Mouse (Mus musculus) kidney, embryonic 15.5 days (tissue): ENCODE results near the gene Wdr76. TPM values are rescaled to one million over a fixed set of nuclear protein-coding genes. Genes with fewer than 3 reads are reported as not detected.
A peak's percentile ranks its signal among the peaks of the same experiment; 100 is the strongest.

Source experiments
- ATAC-seq: fragments of 200-750 bp; cut with Nextera tagmentation; replicated peaks from 2 replicates; pipeline ENCODE4 v1.8.0; 2017; ENCODE audit warnings: moderate TSS enrichment; ENCODE audit not compliant: low FRiP score
- H3K27ac ChIP-seq: fragments of 300-500 bp; sonication (generic); 2 replicates; pipeline ENCODE4 v1.5.1; 2015; ENCODE audit warnings: mild to moderate bottlenecking, inconsistent platforms
- H3K27me3 ChIP-seq: fragments of 300-500 bp; sonication (generic); 2 replicates; pipeline ENCODE4 v1.6.1; 2015; ENCODE audit warnings: inconsistent platforms
- H3K36me3 ChIP-seq: fragments of 300-500 bp; sonication (generic); 2 replicates; pipeline ENCODE4 v1.6.1; 2015; ENCODE audit warnings: inconsistent platforms
- H3K4me1 ChIP-seq: fragments of 300-500 bp; sonication (generic); 2 replicates; pipeline ENCODE4 v1.6.1; 2015; ENCODE audit warnings: inconsistent platforms
- H3K4me2 ChIP-seq: fragments of 300-500 bp; sonication (generic); 2 replicates; pipeline ENCODE4 v1.6.1; 2015; ENCODE audit warnings: moderate library complexity, mild to moderate bottlenecking, inconsistent platforms
- H3K4me3 ChIP-seq: fragments of 300-500 bp; sonication (generic); replicated peaks from 2 replicates; pipeline ENCODE4 v1.5.1; 2015; ENCODE audit warnings: mild to moderate bottlenecking, inconsistent platforms
- H3K9ac ChIP-seq: fragments of 300-500 bp; sonication (generic); 2 replicates; pipeline ENCODE4 v1.6.1; 2015; ENCODE audit warnings: mild to moderate bottlenecking, inconsistent platforms
- H3K9me3 ChIP-seq: fragments of 300-500 bp; sonication (generic); replicated peaks from 2 replicates; pipeline ENCODE4 v1.6.1; 2016; ENCODE audit warnings: inconsistent platforms
- WGBS: fragments of 180-500 bp; shearing (Covaris S2); methylation state at CpG from one replicate; pipeline ENCODE4 v1.1.7; 2015; ENCODE audit warnings: mixed read lengths; 5-methylcytosine and 5-hydroxymethylcytosine counted together
- polyA plus RNA-seq: library from polyadenylated mRNA; unstranded; fragments of >200 nt; fragmentation: Nextera tagmentation; extraction: Ambion mirVana; gene quantifications from 2 replicates; pipeline ENCODE4 v1.2.1, GENCODE M21; 2015

The Wdr76 gene
- polyA plus RNA-seq, 1 experiment from 2014 or later, result 9.3 TPM

GRCm38 (mm10) chr2:121525056-121525455 is 18.5 kb downstream of the Wdr76 start:
- 95% methylated on average over 2 of the region's 2 CpGs for WGBS
- H3K36me3 ChIP-seq, result peaks cover 50% of the 10 kb centered on the region
- no peaks in the 10 kb centered on the region for H3K27me3 ChIP-seq
- no peak overlapping the region for H3K27ac ChIP-seq
- no peak overlapping the region for H3K9ac ChIP-seq
- ATAC-seq, result no peak
- no peaks in the 10 kb centered on the region for H3K4me1 ChIP-seq
- H3K4me3 ChIP-seq, result no peak overlapping the region
- no peaks in the 10 kb centered on the region for H3K9me3 ChIP-seq
- no peak overlapping the region for H3K4me2 ChIP-seq

GRCm38 (mm10) chr2:121544829-121545228 is 38.3 kb downstream of the Wdr76 start:
- Histone ChIP-seq H3K27ac (no peak overlapping the region), H3K36me3 (peaks cover 56% of the 10 kb centered on the region), H3K9ac (no peak overlapping the region), H3K4me2 (no peak overlapping the region), H3K4me3 (no peak overlapping the region), H3K4me1 (no peaks in the 10 kb centered on the region), H3K27me3 (no peaks in the 10 kb centered on the region), H3K9me3 (no peaks in the 10 kb centered on the region)
- ATAC-seq, result no peak
- WGBS, result 94% methylated on average over 3 of the region's 3 CpGs

- Histone ChIP-seq H3K4me2 (no peak overlapping the region), H3K4me3 (no peak overlapping the region), H3K27me3 (no peaks in the 10 kb centered on the region), H3K4me1 (no peaks in the 10 kb centered on the region), H3K9ac (no peak overlapping the region), H3K27ac (no peak overlapping the region), H3K9me3 (no peaks in the 10 kb centered on the region), H3K36me3 (peaks cover 25% of the 10 kb centered on the region; the same call in 1 of the 2 replicates)
- 92% methylated on average over 6 of the region's 6 CpGs for WGBS
- no peak for ATAC-seq
These were observed 43.1 kb downstream of the Wdr76 start for GRCm38 (mm10) chr2:121549630-121550029.

- ATAC-seq, result no peak
- H3K4me2 ChIP-seq, result no peak overlapping the region
- H3K27me3 ChIP-seq, result no peaks in the 10 kb centered on the region
- H3K36me3 ChIP-seq, result peaks cover 13% of the 10 kb centered on the region; the same call in 1 of the 2 replicates
- H3K27ac ChIP-seq, result no peak overlapping the region
- no peaks in the 10 kb centered on the region for H3K9me3 ChIP-seq
- 77% methylated on average over 8 of the region's 8 CpGs for WGBS
- no peaks in the 10 kb centered on the region for H3K4me1 ChIP-seq
- H3K4me3 ChIP-seq, result no peak overlapping the region
- H3K9ac ChIP-seq, result no peak overlapping the region
These were observed 44.7 kb downstream of the Wdr76 start for GRCm38 (mm10) chr2:121551271-121551670.

GRCm38 (mm10) chr2:121563117-121563516 is 56.6 kb downstream of the Wdr76 start:
- Histone ChIP-seq H3K4me2 (no peak overlapping the region), H3K27me3 (no peaks in the 10 kb centered on the region), H3K4me1 (no peaks in the 10 kb centered on the region), H3K9me3 (no peaks in the 10 kb centered on the region), H3K9ac (no peak overlapping the region), H3K4me3 (no peak overlapping the region), H3K36me3 (no peaks in the 10 kb centered on the region), H3K27ac (no peak overlapping the region)
- 92% methylated on average over 3 of the region's 3 CpGs for WGBS
- no peak for ATAC-seq

GRCm38 (mm10) chr2:121565911-121566310 is 59.4 kb downstream of the Wdr76 start:
- H3K27ac ChIP-seq, result no peak overlapping the region
- H3K4me3 ChIP-seq, result no peak overlapping the region
- H3K9ac ChIP-seq, result no peak overlapping the region
- no peaks in the 10 kb centered on the region for H3K4me1 ChIP-seq
- WGBS, result 62% methylated on average over 5 of the region's 5 CpGs
- H3K9me3 ChIP-seq, result no peaks in the 10 kb centered on the region
- H3K4me2 ChIP-seq, result no peak overlapping the region
- ATAC-seq, result no peak
- H3K27me3 ChIP-seq, result no peaks in the 10 kb centered on the region
- no peaks in the 10 kb centered on the region for H3K36me3 ChIP-seq

- Histone ChIP-seq H3K4me1 (peaks cover 4% of the 10 kb centered on the region; the same call in 1 of the 2 replicates), H3K9ac (no peak overlapping the region), H3K9me3 (no peaks in the 10 kb centered on the region), H3K4me3 (no peak overlapping the region), H3K36me3 (no peaks in the 10 kb centered on the region), H3K27ac (no peak overlapping the region), H3K27me3 (no peaks in the 10 kb centered on the region), H3K4me2 (no peak overlapping the region)
- WGBS, result 85% methylated on average over 3 of the region's 3 CpGs
- no peak for ATAC-seq
These were observed 63.5 kb downstream of the Wdr76 start for GRCm38 (mm10) chr2:121570049-121570448.

GRCm38 (mm10) chr2:121570999-121571655 is 64.6 kb downstream of the Wdr76 start:
- Histone ChIP-seq H3K27ac (no peak overlapping the region), H3K4me1 (peaks cover 4% of the 10 kb centered on the region; the same call in 1 of the 2 replicates), H3K36me3 (no peaks in the 10 kb centered on the region), H3K9ac (no peak overlapping the region), H3K4me3 (no peak overlapping the region), H3K27me3 (no peaks in the 10 kb centered on the region), H3K9me3 (no peaks in the 10 kb centered on the region), H3K4me2 (no peak overlapping the region)
- ATAC-seq, result no peak
- 72% methylated on average over 8 of the region's 8 CpGs for WGBS

GRCm38 (mm10) chr2:121571780-121572179 is 65.3 kb downstream of the Wdr76 start:
- H3K27me3 ChIP-seq, result no peaks in the 10 kb centered on the region
- H3K4me2 ChIP-seq, result no peak overlapping the region
- H3K9ac ChIP-seq, result no peak overlapping the region
- peaks cover 4% of the 10 kb centered on the region; the same call in 1 of the 2 replicates for H3K4me1 ChIP-seq
- no peak overlapping the region for H3K27ac ChIP-seq
- WGBS, result 15% methylated on average over 7 of the region's 7 CpGs
- H3K36me3 ChIP-seq, result no peaks in the 10 kb centered on the region
- H3K4me3 ChIP-seq, result no peak overlapping the region
- peak; percentile 88 for ATAC-seq
- H3K9me3 ChIP-seq, result no peaks in the 10 kb centered on the region

- Histone ChIP-seq H3K27me3 (no peaks in the 10 kb centered on the region), H3K9me3 (no peaks in the 10 kb centered on the region), H3K9ac (no peak overlapping the region), H3K4me1 (peaks cover 8% of the 10 kb centered on the region; the same call in 1 of the 2 replicates), H3K36me3 (no peaks in the 10 kb centered on the region), H3K27ac (no peak overlapping the region), H3K4me2 (no peak overlapping the region), H3K4me3 (no peak overlapping the region)
- WGBS, result 73% methylated on average over 9 of the region's 9 CpGs
- ATAC-seq, result no peak
These were observed 67.6 kb downstream of the Wdr76 start for GRCm38 (mm10) chr2:121574066-121574630.

- no peaks in the 10 kb centered on the region for H3K27me3 ChIP-seq
- H3K9me3 ChIP-seq, result no peaks in the 10 kb centered on the region
- H3K4me3 ChIP-seq, result no peak overlapping the region
- H3K4me1 ChIP-seq, result peaks cover 8% of the 10 kb centered on the region; the same call in 1 of the 2 replicates
- no peak overlapping the region for H3K4me2 ChIP-seq
- no peak overlapping the region for H3K9ac ChIP-seq
- 53% methylated on average over 8 of the region's 8 CpGs for WGBS
- no peak for ATAC-seq
- H3K36me3 ChIP-seq, result no peaks in the 10 kb centered on the region
- H3K27ac ChIP-seq, result no peak overlapping the region
These were observed 69.2 kb downstream of the Wdr76 start for GRCm38 (mm10) chr2:121575741-121576201.

- Histone ChIP-seq H3K4me3 (no peak overlapping the region), H3K27me3 (no peaks in the 10 kb centered on the region), H3K9me3 (no peaks in the 10 kb centered on the region), H3K27ac (no peak overlapping the region), H3K4me2 (no peak overlapping the region), H3K9ac (no peak overlapping the region), H3K4me1 (peaks cover 8% of the 10 kb centered on the region), H3K36me3 (no peaks in the 10 kb centered on the region)
- WGBS, result 80% methylated on average over 13 of the region's 13 CpGs
- no peak for ATAC-seq
These were observed 76.4 kb downstream of the Wdr76 start for GRCm38 (mm10) chr2:121582809-121583376.
